Mouse (Mus musculus) gastrocnemius, postnatal 14 days (tissue): Measurements from ENCODE around the gene Scfd2. TPM values are rescaled to one million over a fixed set of nuclear protein-coding genes. Genes with fewer than 3 reads are reported as not detected.

Experiments
- DNase-seq: peaks from one replicate; pipeline ENCODE4 v3.0.0; 2021; ENCODE audit warnings: mixed read lengths
- intact Hi-C: fragments of 180-260 bp; cut with DNase I; formaldehyde crosslinking; loops from one replicate; pipeline ENCODE4 v1.15.1; 2025; ENCODE audit warnings: low total_unique reads
- total RNA-seq, 2 experiments: library from RNA; stranded (reverse); gene quantifications; 2 replicates each; pipeline ENCODE4 v1.2.3; 2021

Scfd2 gene
- total RNA-seq, 2 experiments from 2014 or later, result 10.2 to 11.3 TPM

DNA sequence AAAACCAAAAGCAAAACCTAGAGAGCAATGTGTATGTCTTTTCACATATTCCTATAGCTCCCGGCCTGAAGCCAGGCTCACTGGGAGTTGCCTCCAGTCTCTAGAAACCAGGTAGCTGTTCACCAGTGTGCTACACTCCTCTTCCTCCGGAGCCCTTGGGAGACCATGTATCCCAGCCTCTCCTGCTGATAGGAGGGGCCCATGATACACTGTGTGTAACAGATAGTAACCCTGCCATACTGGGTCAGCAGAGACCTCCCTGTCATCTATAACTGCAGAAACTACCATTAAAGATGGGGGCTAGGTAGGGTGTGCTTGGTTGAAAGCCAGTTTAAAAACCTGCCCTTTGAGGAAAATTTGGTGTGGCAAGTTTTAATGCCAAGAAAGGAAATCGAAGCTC is 214.4 kb downstream of the Scfd2 start:
- intact Hi-C loops, result no loop called here
- DNase-seq, result no peak

- intact Hi-C loops, result no loop called here
- DNase-seq, result no peak
These were observed 215.1 kb downstream of the Scfd2 start for GRCm38 (mm10) chr5:74316333-74316945.

GRCm38 (mm10) chr5:74315471-74316245 is 215.9 kb downstream of the Scfd2 start:
- intact Hi-C loops, result no loop called here
- peak; percentile 52 for DNase-seq

GRCm38 (mm10) chr5:74314501-74314900 is 217.1 kb downstream of the Scfd2 start:
- no peak for DNase-seq
- intact Hi-C loops, result loop anchor here (5.0 kb wide), 1 partner anchor 843 kb away; no protein-coding TSS in a partner anchor

DNA sequence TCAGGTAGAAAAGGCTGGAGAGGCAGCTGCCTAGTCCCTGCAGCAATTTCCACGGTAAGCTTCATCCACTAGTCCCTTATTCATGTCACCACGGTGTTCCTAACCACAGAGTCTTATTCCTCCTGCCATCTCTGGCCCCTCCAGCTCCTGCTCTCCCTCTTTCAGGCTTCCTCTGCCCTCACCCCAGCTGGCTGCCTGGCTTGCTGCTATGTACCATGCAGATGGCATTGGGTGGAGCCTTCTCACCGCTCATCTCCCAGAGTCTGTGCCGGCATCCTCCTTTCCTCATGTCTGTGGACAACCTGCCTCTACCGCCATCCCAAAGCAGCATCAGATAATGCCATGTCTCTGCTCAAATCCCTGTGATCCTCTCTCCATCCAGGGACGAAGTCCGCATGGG is 218.0 kb downstream of the Scfd2 start:
- no peak for DNase-seq
- intact Hi-C loops, result loop anchor here (5.0 kb wide), 1 partner anchor 844 kb away; no protein-coding TSS in a partner anchor

DNA sequence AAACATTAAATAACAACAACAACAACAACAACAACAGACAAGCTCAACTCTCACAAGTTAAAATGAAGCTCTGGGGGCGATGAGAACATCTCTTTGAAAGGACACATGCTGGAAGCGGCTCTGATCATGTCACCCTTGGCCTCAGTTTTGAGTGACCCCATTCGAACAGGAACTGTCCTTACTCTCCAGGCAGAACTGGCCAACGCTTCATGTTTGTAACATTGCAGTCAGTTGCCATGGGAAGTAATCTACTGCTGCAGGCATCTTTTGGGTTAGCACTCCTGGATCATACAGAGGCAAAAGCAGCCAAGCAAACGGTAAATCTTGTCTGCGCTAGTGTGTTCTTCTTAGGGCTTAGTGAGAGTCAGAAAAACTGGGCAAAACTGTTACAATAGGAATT is 219.7 kb downstream of the Scfd2 start:
- peak; percentile 56 for DNase-seq
- intact Hi-C loops, result loop anchor here (5.0 kb wide), 1 partner anchor 845 kb away; no protein-coding TSS in a partner anchor

DNA sequence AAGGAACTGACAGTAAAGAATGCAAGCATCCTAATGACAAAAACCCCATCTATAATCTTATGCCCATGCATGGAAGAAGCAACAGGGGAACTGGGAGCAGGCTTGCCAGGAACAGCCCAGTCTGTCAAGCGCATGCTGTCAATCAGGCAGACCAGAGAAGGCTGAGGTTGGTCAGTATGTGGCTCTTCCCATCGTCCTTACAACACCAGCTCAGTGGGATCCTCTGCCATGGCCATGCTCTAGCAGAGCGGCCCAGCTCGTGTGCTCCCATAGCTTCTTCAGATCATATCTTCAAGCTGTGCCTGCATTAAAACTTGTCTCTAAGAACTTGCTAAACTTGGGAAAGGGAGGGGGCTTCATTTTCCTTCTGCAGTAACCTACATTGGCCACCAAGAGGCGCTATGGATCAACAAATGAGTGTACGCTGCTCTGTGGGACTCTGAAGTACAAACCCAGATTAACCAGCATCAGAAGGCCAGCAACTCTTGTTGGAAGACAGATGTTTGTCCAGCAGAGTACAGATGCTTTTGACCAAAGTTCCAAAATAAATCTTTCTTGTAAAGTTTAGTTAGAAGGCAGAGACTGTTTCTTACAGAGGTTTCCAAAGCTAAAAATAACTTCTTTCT is 220.2 kb downstream of the Scfd2 start:
- DNase-seq, result peak; percentile 41
- intact Hi-C loops, result loop anchor here (5.0 kb wide), 1 partner anchor 846 kb away; no protein-coding TSS in a partner anchor

- intact Hi-C loops, result loop anchor here (5.0 kb wide), 1 partner anchor 847 kb away; no protein-coding TSS in a partner anchor
- no peak for DNase-seq
These were observed 221.5 kb downstream of the Scfd2 start for GRCm38 (mm10) chr5:74310101-74310500.

DNA sequence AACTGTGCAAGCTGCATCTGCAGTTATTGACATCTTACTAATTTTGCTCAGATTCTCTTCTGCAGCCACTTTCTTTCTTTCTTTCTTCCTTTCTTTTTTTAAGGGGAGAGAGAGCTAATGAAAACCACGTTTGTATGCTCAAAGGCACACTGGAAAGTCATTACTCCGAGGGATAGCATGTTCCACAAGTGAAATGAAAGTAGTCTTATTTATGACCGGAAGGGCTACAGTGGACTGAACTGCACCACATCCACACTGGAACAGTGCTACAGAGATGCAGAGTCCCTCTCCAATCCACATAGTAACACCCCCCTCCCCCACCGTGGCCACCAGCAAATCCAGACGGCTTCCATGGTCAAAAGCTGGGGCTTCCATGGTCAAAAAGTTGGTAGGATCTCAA is 224.3 kb downstream of the Scfd2 start:
- intact Hi-C loops, result no loop called here
- DNase-seq, result no peak

DNA sequence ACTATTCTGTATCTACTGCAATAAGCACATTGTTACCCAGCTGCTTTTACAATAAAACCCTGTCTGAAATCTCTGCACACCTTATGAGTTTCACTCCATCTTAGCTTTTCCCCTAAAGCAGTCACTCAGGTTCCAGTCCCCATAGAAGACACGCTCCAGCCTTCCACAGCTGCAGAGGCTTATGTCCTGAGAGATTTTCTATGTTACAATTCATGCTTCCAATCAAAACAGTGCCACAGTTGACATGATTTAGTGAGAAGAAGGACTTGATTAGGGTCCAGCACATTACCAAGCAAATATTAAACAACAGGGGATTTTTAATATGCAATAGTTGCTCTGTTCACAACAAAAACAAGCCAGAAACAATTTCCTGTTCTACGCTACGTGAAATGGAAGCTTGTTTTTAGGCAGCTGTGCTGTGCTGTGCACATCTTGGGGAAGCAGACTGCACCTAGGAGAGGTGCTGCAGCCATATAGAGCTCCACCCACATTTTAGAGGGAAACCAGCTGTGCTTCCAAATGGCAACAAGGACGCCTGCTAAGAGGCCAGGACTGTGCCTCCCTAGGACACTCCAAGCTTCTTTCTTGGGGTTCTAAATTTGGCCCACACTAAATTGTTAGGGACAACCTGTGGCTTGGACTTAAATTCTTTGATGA is 225.9 kb downstream of the Scfd2 start:
- intact Hi-C loops, result no loop called here
- no peak for DNase-seq

GRCm38 (mm10) chr5:74304767-74305166 is 226.8 kb downstream of the Scfd2 start:
- intact Hi-C loops, result no loop called here

GRCm38 (mm10) chr5:74302331-74302730 is 229.2 kb downstream of the Scfd2 start:
- intact Hi-C loops, result no loop called here
- DNase-seq, result no peak

More at GRCm38 (mm10) chr5:74304767-74305166, 226.8 kb downstream of the Scfd2 start:
- DNase-seq, result peak; percentile 63

DNA sequence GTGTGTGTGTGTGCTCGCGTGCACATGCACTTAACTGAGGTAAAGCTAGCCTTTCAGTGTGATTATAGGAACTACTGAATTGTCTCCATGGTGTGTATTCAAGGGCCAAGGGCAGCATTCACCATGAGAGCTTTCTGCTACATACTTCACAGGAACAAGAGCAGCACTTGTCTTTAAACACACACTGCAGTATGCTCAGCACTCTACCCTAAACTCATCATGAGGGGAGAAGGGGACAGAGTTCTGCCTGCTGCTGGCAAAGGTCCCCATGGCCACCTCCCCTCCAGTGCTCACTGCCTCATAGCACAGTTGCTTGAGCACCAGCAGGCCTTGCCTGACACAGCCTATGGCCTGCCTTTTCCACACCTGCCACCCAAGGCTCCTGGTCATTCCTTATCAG is 230.1 kb downstream of the Scfd2 start:
- intact Hi-C loops, result no loop called here
- DNase-seq, result no peak

- no peak for DNase-seq
- intact Hi-C loops, result no loop called here
These were observed 230.6 kb downstream of the Scfd2 start for GRCm38 (mm10) chr5:74300931-74301330.

GRCm38 (mm10) chr5:74300140-74300539 is 231.4 kb downstream of the Scfd2 start:
- no peak for DNase-seq

DNA sequence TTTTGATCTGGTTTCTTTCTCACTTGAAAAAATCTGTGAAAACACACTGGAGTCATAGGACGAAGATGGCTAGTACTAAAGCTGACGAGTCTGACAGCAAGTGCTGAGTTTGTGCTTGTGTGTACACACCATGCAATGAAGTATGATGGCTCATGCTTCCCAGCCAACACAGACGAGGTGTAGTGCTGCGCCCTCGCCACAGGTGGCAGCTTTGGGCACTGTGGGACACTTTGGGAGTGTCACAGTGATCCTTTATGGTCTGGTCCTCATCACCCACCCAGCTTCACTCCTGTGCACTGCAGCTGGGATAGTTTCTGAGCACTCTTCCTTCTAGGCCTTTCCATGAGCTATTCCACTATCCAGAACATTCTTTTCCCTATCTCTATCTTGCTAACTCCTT is 234.4 kb downstream of the Scfd2 start:
- intact Hi-C loops, result no loop called here
- DNase-seq, result no peak

More at GRCm38 (mm10) chr5:74300140-74300539, 231.4 kb downstream of the Scfd2 start:
- intact Hi-C loops, result no loop called here

GRCm38 (mm10) chr5:74296096-74296495 is 235.5 kb downstream of the Scfd2 start:
- no peak for DNase-seq
- intact Hi-C loops, result no loop called here

DNA sequence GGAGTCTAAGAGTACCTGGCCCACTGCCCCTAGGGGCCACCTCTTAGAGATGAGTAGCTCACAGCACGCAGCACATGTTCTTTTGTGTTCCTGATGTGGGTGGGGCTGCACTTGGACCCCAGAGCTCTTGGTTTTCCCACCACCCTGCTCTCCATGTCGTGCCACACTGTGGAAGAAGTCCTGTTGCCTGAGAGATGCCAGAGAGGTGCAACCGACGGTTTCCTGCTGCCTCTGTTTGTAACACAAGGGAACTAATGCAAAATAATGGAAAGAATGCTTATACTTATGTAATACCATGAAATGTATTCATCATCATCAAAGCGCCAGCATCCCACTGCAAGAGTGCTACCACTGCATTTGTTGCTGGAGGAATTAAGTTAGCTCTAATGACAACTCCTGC is 238.0 kb downstream of the Scfd2 start:
- no peak for DNase-seq
- intact Hi-C loops, result no loop called here

DNA sequence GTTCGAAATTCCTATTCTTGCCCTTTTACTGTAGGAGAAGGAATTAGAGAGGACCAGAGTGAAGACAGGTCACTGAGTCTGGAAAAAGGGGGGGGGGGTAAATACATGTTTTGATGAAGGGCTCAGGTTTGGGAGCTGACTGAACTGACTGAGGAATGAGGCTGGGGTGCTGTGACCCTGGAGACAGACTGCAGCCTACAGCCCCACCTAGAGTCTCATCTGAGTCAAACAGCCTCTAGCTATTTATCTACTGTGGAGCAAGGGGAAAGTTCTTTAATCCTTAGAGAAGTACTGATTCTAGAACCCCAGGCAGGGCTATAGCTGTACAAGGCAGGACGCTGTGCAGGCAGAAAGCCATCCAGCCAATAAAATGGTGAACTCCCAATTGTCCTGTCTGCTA is 239.5 kb downstream of the Scfd2 start:
- intact Hi-C loops, result no loop called here
- DNase-seq, result no peak

GRCm38 (mm10) chr5:74291575-74291974 is 240.0 kb downstream of the Scfd2 start:
- DNase-seq, result no peak
- intact Hi-C loops, result no loop called here
